ENCODE assay signal across 7 mouse cellular contexts in the genomic region with DNA sequence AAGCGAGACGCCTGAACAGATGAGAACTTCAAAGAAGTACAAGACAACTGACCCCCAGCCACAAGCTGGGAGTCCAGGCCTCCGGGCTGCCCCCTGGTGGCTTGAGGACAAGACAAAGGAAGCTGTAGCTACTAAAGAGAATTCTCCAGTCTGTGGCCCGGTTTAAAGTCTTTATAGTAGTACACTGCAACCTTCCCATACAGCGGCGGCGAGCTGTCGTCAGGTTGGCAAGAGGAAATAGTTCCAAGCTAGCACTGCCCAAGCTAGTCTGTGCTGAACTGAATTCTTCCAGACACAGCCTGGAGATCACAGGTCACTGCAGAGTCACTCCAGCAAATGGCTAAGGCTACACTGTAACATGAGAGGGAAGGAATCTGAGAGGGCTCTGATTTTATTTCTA. TPM values are rescaled to one million over a fixed set of nuclear protein-coding genes. Genes with fewer than 3 reads are reported as not detected.
DNase-seq lines count a peak whose midpoint lies in the region; ATAC-seq and TF ChIP-seq lines count a peak whose summit lies in the region.

No protein-coding gene starts in this region.

- no peaks in the 10 kb centered on the region for H3K27me3 ChIP-seq in spleen, adult 2 months (ENCODE audit: control insufficient read depth, insufficient read depth, low read length)
- H3K27me3 ChIP-seq in kidney, embryonic 15.5 days, result no peaks in the 10 kb centered on the region
- no peaks in the 10 kb centered on the region for H3K27me3 ChIP-seq in small intestine, adult 2 months (ENCODE audit: control insufficient read depth, insufficient read depth, low read length)

- H3K4me2 ChIP-seq in kidney, embryonic 15.5 days, result no peak overlapping the region

- 0 out of 2 replicates have a peak overlapping the region, but pooled peaks have one; percentile 2 for H3K9ac ChIP-seq in kidney, embryonic 15.5 days

- WGBS in spleen, adult 2 months, result 88% methylated on average over 8 of the region's 8 CpGs
- WGBS in kidney, embryonic 15.5 days, result 20% methylated on average over 8 of the region's 8 CpGs
- 82% methylated on average over 8 of the region's 8 CpGs for WGBS in small intestine, adult 2 months

- ATAC-seq in kidney, embryonic 15.5 days (replicated peaks; ENCODE audit: low FRiP score), result peak; percentile 79

- H3K4me1 ChIP-seq in spleen, adult 2 months (ENCODE audit: control insufficient read depth, insufficient read depth, insufficient read length), result no peaks in the 10 kb centered on the region
- peaks cover 8% of the 10 kb centered on the region; the same call in 1 of the 2 replicates for H3K4me1 ChIP-seq in kidney, embryonic 15.5 days
- no peaks in the 10 kb centered on the region for H3K4me1 ChIP-seq in small intestine, adult 2 months (ENCODE audit: control insufficient read depth, insufficient read depth, insufficient read length, low read length)

- 0 out of 2 replicates have a peak, but pooled peaks have one; percentile 10 for TF ChIP-seq CTCF in spleen, adult 2 months (IDR thresholded peaks at IDR 0.05; ENCODE audit: extremely low read depth, insufficient read depth, insufficient read length, insufficient replicate concordance)
- peak; percentile 68 for TF ChIP-seq CTCF in brain, embryonic 14.5 days (IDR thresholded peaks at IDR 0.05; ENCODE audit: borderline replicate concordance, extremely low read depth, insufficient read depth, insufficient read length)
- TF ChIP-seq CTCF in small intestine, adult 2 months (IDR thresholded peaks at IDR 0.05; ENCODE audit: extremely low read depth, insufficient read length, insufficient replicate concordance, low read depth, low read length), result peak; percentile 55; the same call in 1 of the 2 replicates

- no peak overlapping the region for H3K4me3 ChIP-seq in spleen, adult 2 months (ENCODE audit: extremely low read depth, insufficient read depth, insufficient read length)
- no peak overlapping the region for H3K4me3 ChIP-seq in kidney, embryonic 15.5 days (replicated peaks)
- no peak overlapping the region for H3K4me3 ChIP-seq in small intestine, adult 2 months (ENCODE audit: low read depth, low read length)

- H3K27ac ChIP-seq in spleen, adult 2 months (ENCODE audit: insufficient read depth, low read length), result no peak overlapping the region
- H3K27ac ChIP-seq in kidney, embryonic 15.5 days, result peak overlapping the region; percentile 58; the same call in 1 of the 2 replicates
- no peak overlapping the region for H3K27ac ChIP-seq in small intestine, adult 2 months (ENCODE audit: insufficient read depth, low read depth, low read length)

- no peaks in the 10 kb centered on the region for H3K9me3 ChIP-seq in kidney, embryonic 15.5 days (replicated peaks)

- no peak for DNase-seq in spleen, adult 2 months (ENCODE audit: low read depth in 1 of 2, low spot score in 2 of 2)
- no peak for DNase-seq in spleen, postnatal 14 days (ENCODE audit: low spot score in 2 of 2)
- peak; percentile 72 for DNase-seq in brain, embryonic 14.5 days (ENCODE audit: low read depth)
- DNase-seq in frontal cortex, postnatal 25 days (ENCODE audit: low spot score in 2 of 2), result peak; percentile 27 to 38
- DNase-seq in lung, postnatal 25 days (ENCODE audit: low spot score), result peak; percentile 8

- no peak for TF ChIP-seq POLR2A in spleen, adult 2 months (IDR thresholded peaks at IDR 0.05; ENCODE audit: low read depth, low read length)
- no peak for TF ChIP-seq POLR2A in brain, embryonic 14.5 days (IDR thresholded peaks at IDR 0.05; ENCODE audit: borderline replicate concordance, extremely low read depth, insufficient read depth, insufficient read length, poor library complexity, severe bottlenecking)
- TF ChIP-seq POLR2A in small intestine, adult 2 months (IDR thresholded peaks at IDR 0.05; ENCODE audit: low read depth, low read length), result no peak

- peaks cover 53% of the 10 kb centered on the region for H3K36me3 ChIP-seq in spleen, adult 2 months (ENCODE audit: control insufficient read depth, insufficient read depth, low read length)
- H3K36me3 ChIP-seq in kidney, embryonic 15.5 days, result peaks cover 90% of the 10 kb centered on the region
- peaks cover 72% of the 10 kb centered on the region for H3K36me3 ChIP-seq in small intestine, adult 2 months (ENCODE audit: control insufficient read depth, insufficient read depth, low read length)

RNA-seq across cellular contexts. Expression of a gene that starts 52.0 kb away (rescaled TPM):
- polyA plus RNA-seq in spleen, adult 2 months (2012; rRNA removed), result 6.0 and 6.3 TPM in 2 replicates
- polyA plus RNA-seq in brain, embryonic 14.5 days (2012; rRNA removed), result 29.5 and 43.0 TPM in 2 replicates
- polyA plus RNA-seq in kidney, embryonic 15.5 days (2015; fragmentation: Nextera tagmentation; extraction: Ambion mirVana), result 28.9 and 29.8 TPM in 2 replicates
- polyA plus RNA-seq in small intestine, adult 2 months (2012; rRNA removed), result 1.7 and 3.1 TPM in 2 replicates

Comparison
In these comparisons a context has a peak if more than half of its experiments do, and no peak if none do; other contexts are left out.
1. DNase-seq: peak in brain, embryonic 14.5 days (single experiment), frontal cortex, postnatal 25 days (2 of 2) and lung, postnatal 25 days (single experiment); none in spleen, adult 2 months (0 of 2) and spleen, postnatal 14 days (0 of 2).
2. CTCF ChIP-seq: peak in every context shown above with its lines; median percentile 68 in brain, embryonic 14.5 days; 55 in small intestine, adult 2 months; 10 in spleen, adult 2 months.